Mouse (Mus musculus) CH12.LX (cell line): ENCODE measurements around the gene Tbc1d16. TPM values are rescaled to one million over a fixed set of nuclear protein-coding genes. Genes with fewer than 3 reads are reported as not detected.
"Not testable (repeated sequence)": the region's sequence is repeated elsewhere in the genome, so short reads cannot be mapped to it uniquely, and the experiment has no call there.

Experiments used
- DNase-seq: peaks from one replicate; pipeline ENCODE4 v3.0.0-alpha.2; 2013; ENCODE audit errors: extremely low read depth
- H3K27ac ChIP-seq: 2 replicates; pipeline ENCODE4 v1.5.1; 2012; ENCODE audit warnings: low read depth, mild to moderate bottlenecking, control low read depth, moderate library complexity; ENCODE audit not compliant: insufficient read depth
- H3K27me3 ChIP-seq: replicated peaks from 2 replicates; pipeline ENCODE3; 2012; ENCODE audit warnings: inconsistent platforms
- H3K36me3 ChIP-seq, 2 experiments: replicated peaks in 1 of 2; 2 replicates each; pipeline versions ENCODE3 to v1.6.1; 2012; ENCODE audit warnings: inconsistent platforms in 1 of 2, low read length in 1 of 2, mild to moderate bottlenecking in 1 of 2, mixed read lengths in 1 of 2, moderate library complexity in 1 of 2; ENCODE audit not compliant: control insufficient read depth in 1 of 2, insufficient read depth in 1 of 2
- H3K4me1 ChIP-seq, 2 experiments: 2 replicates each; pipeline ENCODE4 v1.6.1; 2012; ENCODE audit warnings: inconsistent platforms in 1 of 2, moderate library complexity in 1 of 2; ENCODE audit not compliant: insufficient read depth in 2 of 2, control insufficient read depth in 1 of 2
- H3K4me2 ChIP-seq: 2 replicates; pipeline ENCODE4 v1.6.1; 2012; ENCODE audit warnings: low read depth, mild to moderate bottlenecking, control low read depth; ENCODE audit not compliant: poor library complexity, insufficient read depth, severe bottlenecking
- H3K4me3 ChIP-seq, 3 experiments: fragments of 150-350 bp in 1 of 3; sonication (generic) in 1 of 3; replicated peaks in 1 of 3; 2 replicates each; pipeline versions ENCODE3 to v1.5.1; 2011 to 2012; ENCODE audit warnings: low read depth in 2 of 3, low read length in 2 of 3, mild to moderate bottlenecking in 2 of 3, moderate library complexity in 2 of 3, control low read depth in 1 of 3, improper control_type of control experiment in 1 of 3, inconsistent platforms in 1 of 3, mixed read lengths in 1 of 3; ENCODE audit not compliant: poor library complexity in 1 of 3
- H3K79me2 ChIP-seq: replicated peaks from 2 replicates; pipeline ENCODE4 v1.6.1; 2012; ENCODE audit warnings: mild to moderate bottlenecking, moderate library complexity; ENCODE audit not compliant: control insufficient read depth, poor library complexity, insufficient read depth, severe bottlenecking; ENCODE audit errors: extremely low read depth
- H3K9ac ChIP-seq: 2 replicates; pipeline ENCODE4 v1.6.1; 2012; ENCODE audit warnings: low read depth, mild to moderate bottlenecking, control low read depth, moderate library complexity; ENCODE audit not compliant: insufficient read depth
- H3K9me3 ChIP-seq: replicated peaks from 2 replicates; pipeline ENCODE3; 2012; ENCODE audit warnings: low read length, inconsistent platforms, mixed read lengths
- BHLHE40 ChIP-seq: IDR thresholded peaks from 2 replicates; pipeline ENCODE4 v1.6.1; 2011; ENCODE audit warnings: mild to moderate bottlenecking, low read depth, low read length, improper control_type of control experiment
- CTCF ChIP-seq, 2 experiments: IDR thresholded peaks in 1 of 2; conservative IDR thresholded peaks in 1 of 2; 2 replicates each; pipeline ENCODE4 v1.5.1; 2011 to 2012; ENCODE audit warnings: low read depth in 2 of 2, low read length in 2 of 2, improper control_type of control experiment in 1 of 2, inconsistent platforms in 1 of 2, mild to moderate bottlenecking in 1 of 2, moderate library complexity in 1 of 2
- ELF1 ChIP-seq: IDR thresholded peaks from 2 replicates; pipeline ENCODE4 v1.6.1; 2014; ENCODE audit warnings: low read depth, mild to moderate bottlenecking, inconsistent platforms, low read length, improper control_type of control experiment
- ETS1 ChIP-seq: conservative IDR thresholded peaks from 2 replicates; pipeline ENCODE4 v1.6.1; 2012; ENCODE audit warnings: low read depth, mild to moderate bottlenecking, inconsistent platforms, low read length, improper control_type of control experiment, moderate library complexity
- GABPA ChIP-seq: IDR thresholded peaks from 2 replicates; pipeline ENCODE4 v1.6.1; 2012; ENCODE audit warnings: low read depth, low read length, improper control_type of control experiment, inconsistent platforms; ENCODE audit not compliant: insufficient replicate concordance
- IRF4 ChIP-seq: IDR thresholded peaks from 2 replicates; pipeline ENCODE4 v1.6.1; 2014; ENCODE audit warnings: low read depth, mild to moderate bottlenecking, inconsistent platforms, low read length, improper control_type of control experiment
- MAFK ChIP-seq: IDR thresholded peaks from 2 replicates; pipeline ENCODE4 v1.6.1; 2011; ENCODE audit warnings: low read length, improper control_type of control experiment; ENCODE audit not compliant: insufficient replicate concordance
- MEF2A ChIP-seq: IDR thresholded peaks from 2 replicates; pipeline ENCODE4 v1.6.1; 2014; ENCODE audit warnings: low read depth, mild to moderate bottlenecking, inconsistent platforms, low read length, improper control_type of control experiment, borderline replicate concordance
- MXI1 ChIP-seq: IDR thresholded peaks from 2 replicates; pipeline ENCODE4 v1.6.1; 2011; ENCODE audit warnings: mild to moderate bottlenecking, low read depth, low read length, improper control_type of control experiment
- MYC ChIP-seq: IDR thresholded peaks from 2 replicates; pipeline ENCODE4 v1.6.1; 2011; ENCODE audit warnings: low read depth, mild to moderate bottlenecking, improper control_type of control experiment, low read length
- NRF1 ChIP-seq: IDR thresholded peaks from 2 replicates; pipeline ENCODE4 v1.6.1; 2014; ENCODE audit warnings: low read depth, mild to moderate bottlenecking, inconsistent platforms, low read length, improper control_type of control experiment, moderate library complexity
- RCOR1 ChIP-seq: conservative IDR thresholded peaks from 2 replicates; pipeline ENCODE4 v1.6.1; 2012; ENCODE audit warnings: low read depth, mild to moderate bottlenecking, inconsistent platforms, low read length, improper control_type of control experiment
- SMC3 ChIP-seq: IDR thresholded peaks from 2 replicates; pipeline ENCODE4 v1.6.1; 2011; ENCODE audit warnings: low read depth, low read length, improper control_type of control experiment
- TCF12 ChIP-seq: IDR thresholded peaks from 2 replicates; pipeline ENCODE4 v1.6.1; 2014; ENCODE audit warnings: low read depth, mild to moderate bottlenecking, inconsistent platforms, low read length, improper control_type of control experiment
- ZC3H11A ChIP-seq: IDR thresholded peaks from 2 replicates; pipeline ENCODE4 v1.6.1; 2012; ENCODE audit warnings: low read depth, mild to moderate bottlenecking, inconsistent platforms, low read length, improper control_type of control experiment
- ZNF384 ChIP-seq: IDR thresholded peaks from 2 replicates; pipeline ENCODE4 v1.6.1; 2012; ENCODE audit warnings: low read depth, low read length, improper control_type of control experiment, inconsistent platforms
- dilution Hi-C: fragments of 300-500 bp; cut with MboI; formaldehyde crosslinking; loops from 2 replicates; pipeline ENCODE4 v1.14.3; 2020; ENCODE audit warnings: low sequenced_read_pairs; ENCODE audit not compliant: extremely low pct_unique_long_range_greater_than_20kb, extremely low pct_ligation_motif_present
- in situ Hi-C: fragments of 300-500 bp; cut with MboI; formaldehyde crosslinking; loops from 3 replicates; pipeline ENCODE4 v1.14.3; 2019; ENCODE audit warnings: low sequenced_read_pairs, low pct_ligation_motif_present, low pct_unique_long_range_greater_than_20kb, mixed read lengths
- polyA plus RNA-seq: library from polyadenylated mRNA; unstranded; fragments of >175 nt; gene quantifications from 2 replicates; pipeline ENCODE4 v1.2.1, GENCODE M21; 2012; ENCODE audit warnings: low read depth; ENCODE audit not compliant: insufficient read length
- total RNA-seq, 2 experiments: library from RNA; depleted of rRNA; stranded (reverse); fragments of 300-350 nt in 1 of 2; fragments of >200 nt in 1 of 2; gene quantifications; 2 replicates each; pipeline ENCODE4 v1.2.3; 2012 to 2014

Gene Tbc1d16
- total and polyA plus RNA-seq, 3 experiments: 0.79 to 15.9 (median 2.7) TPM

DNA sequence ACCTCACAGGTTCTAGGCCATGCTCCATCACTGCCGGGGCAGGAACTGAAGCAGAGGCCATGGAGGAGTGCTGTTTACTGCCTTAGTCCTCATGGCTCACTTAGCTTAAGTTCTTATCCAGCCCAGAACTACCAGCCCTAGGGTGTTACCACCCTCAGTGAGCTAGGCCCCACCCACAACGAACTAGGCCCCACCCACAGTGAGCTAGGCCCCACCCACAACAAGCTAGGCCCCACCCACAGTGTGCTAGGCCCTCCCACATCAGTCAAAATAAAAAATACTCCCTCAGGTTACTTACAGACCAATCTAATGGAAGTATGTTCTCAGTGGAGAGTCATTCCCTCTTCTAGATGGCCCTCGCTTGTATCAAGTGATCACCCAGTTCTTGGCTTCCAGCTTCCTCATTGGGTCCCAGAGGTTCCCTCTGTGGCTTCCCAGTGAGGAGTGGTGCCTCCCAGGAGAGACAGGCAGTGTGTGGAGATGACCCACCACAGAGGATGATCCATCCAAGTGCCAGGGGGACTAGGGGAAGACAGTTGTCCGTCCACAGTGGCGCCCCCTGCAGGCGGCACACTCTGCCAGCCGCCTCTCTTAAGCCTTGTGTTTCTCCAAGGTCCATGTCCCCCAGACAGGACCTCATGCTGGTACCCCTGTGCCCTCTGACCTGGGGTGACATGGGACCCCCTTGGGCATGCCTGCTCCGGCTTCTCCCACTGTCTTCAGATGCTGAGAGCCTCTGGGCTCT, 45.1 kb upstream of the Tbc1d16 start:
- TF ChIP-seq GABPA (no peak), ZC3H11A (no peak), TCF12 (no peak), SMC3 (peak; percentile 34), ZNF384 (no peak), BHLHE40 (no peak), CTCF (conservative IDR thresholded peaks at IDR 0.05 in 1 of 2, IDR thresholded peaks at IDR 0.05 in 1 of 2; ENCODE audit: low read depth in 2 of 2, low read length in 2 of 2) (peak in 1 of 2 experiments; percentile 54; a peak in 3 of 4 replicates)
- Histone ChIP-seq H3K4me2 (no peak overlapping the region), H3K27ac (no peak overlapping the region), H3K9ac (no peak overlapping the region), H3K79me2 (peaks cover 4% of the 10 kb centered on the region; the same call in 1 of the 2 replicates), H3K27me3 (no peaks in the 10 kb centered on the region), H3K4me3 (no peak overlapping the region), H3K9me3 (no peaks in the 10 kb centered on the region), H3K4me1 (peaks cover 8 to 17% of the 10 kb centered on the region in 2 experiments), H3K36me3 (peaks cover 72 to 88% of the 10 kb centered on the region in 2 experiments)
- DNase-seq: no peak
- in situ Hi-C loops (no loop called here), dilution Hi-C loops (no loop called here)

DNA sequence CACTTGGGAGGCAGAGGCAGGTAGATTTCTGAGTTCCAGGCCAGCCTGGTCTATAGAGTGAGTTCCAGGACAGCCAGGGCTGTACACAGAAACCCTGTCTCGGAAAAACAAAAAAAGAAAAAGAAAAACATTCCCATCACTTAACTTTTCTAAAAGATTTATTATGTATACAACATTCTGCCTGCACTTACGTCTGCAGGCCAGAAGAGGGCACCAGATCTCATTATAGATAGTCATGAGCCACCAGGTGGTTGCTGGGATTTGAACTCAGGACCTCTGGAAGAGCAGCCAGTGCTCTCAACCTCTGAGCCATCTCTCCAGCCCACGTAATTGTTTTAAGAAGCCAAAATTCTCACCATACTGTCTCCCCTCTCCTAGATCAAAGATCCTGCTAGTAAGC, 44.2 kb upstream of the Tbc1d16 start:
- in situ Hi-C loops: not testable (repeated sequence)

GRCm38 (mm10) chr11:119268557-119269195, 40.4 kb upstream of the Tbc1d16 start:
- H3K27ac ChIP-seq: no peak overlapping the region
- H3K9me3 ChIP-seq: no peaks in the 10 kb centered on the region
- no peak for DNase-seq
- H3K4me1 ChIP-seq: peaks cover 13 to 32% of the 10 kb centered on the region in 2 experiments
- in situ Hi-C loops (no loop called here), dilution Hi-C loops (no loop called here)
- peaks cover 21% of the 10 kb centered on the region for H3K27me3 ChIP-seq
- TF ChIP-seq RCOR1 (no peak), NRF1 (0 out of 2 replicates have a peak, but pooled peaks have one; percentile 4), MYC (no peak), ETS1 (no peak), MEF2A (no peak), ELF1 (no peak), MAFK (peak; percentile 63; the same call in 1 of the 2 replicates), IRF4 (no peak), MXI1 (peak; percentile 56)
- peak overlapping the region; percentile 67 to 96 (median 81) for H3K4me3 ChIP-seq
- H3K4me2 ChIP-seq: peak overlapping the region; percentile 76
- H3K79me2 ChIP-seq: peaks cover 4% of the 10 kb centered on the region; the same call in 1 of the 2 replicates
- H3K36me3 ChIP-seq: peaks cover 31 to 43% of the 10 kb centered on the region in 2 experiments
- peak overlapping the region; percentile 82 for H3K9ac ChIP-seq

More for the DNA sequence above, 44.2 kb upstream of the Tbc1d16 start:
- H3K9ac ChIP-seq, H3K27ac ChIP-seq, H3K4me2 ChIP-seq, H3K9me3 ChIP-seq, dilution Hi-C loops, H3K4me3 ChIP-seq, H3K79me2 ChIP-seq, H3K27me3 ChIP-seq, DNase-seq: not testable (repeated sequence)
- H3K36me3 ChIP-seq: peaks cover 63 to 79% of the 10 kb centered on the region in 2 experiments
- TF ChIP-seq SMC3: 0 out of 2 replicates have a peak, but pooled peaks have one; percentile 6
- peak in 1 of 2 experiments; percentile 52; a peak in 2 of 4 replicates for TF ChIP-seq CTCF (conservative IDR thresholded peaks at IDR 0.05 in 1 of 2, IDR thresholded peaks at IDR 0.05 in 1 of 2; ENCODE audit: low read depth in 2 of 2, low read length in 2 of 2)
- peaks cover 8 to 20% of the 10 kb centered on the region in 2 experiments for H3K4me1 ChIP-seq
